25 mouse cellular contexts compared by ENCODE assay signal in genomic region chr6:24648403-24648802, GRCm38 (mm10). TPM values are rescaled to one million over a fixed set of nuclear protein-coding genes. Genes with fewer than 3 reads are reported as not detected.
"Had no signal": no experiment of that assay in that cellular context is flagged by ENCODE, and none has a peak within 500 bp of the region (broad histone marks: within the 10 kb centered on the region; RNA-seq: fewer than 3 reads in every experiment).

No protein-coding gene starts in this region.

- H3K36me3 ChIP-seq: neural tube, embryonic 13.5 days; neural tube, embryonic 15.5 days had no signal

- H3K9me3 ChIP-seq: lung, embryonic 15.5 days; megakaryocyte, embryonic 14.5 days; midbrain, embryonic 10.5 days; midbrain, embryonic 12.5 days; neural tube, embryonic 13.5 days; neural tube, embryonic 15.5 days; stomach, embryonic 15.5 days had no signal

- H3K4me3 ChIP-seq: lung, embryonic 15.5 days; megakaryocyte, embryonic 14.5 days; midbrain, embryonic 10.5 days; midbrain, embryonic 12.5 days; myocyte; neural tube, embryonic 13.5 days; neural tube, embryonic 15.5 days; stomach, embryonic 15.5 days had no signal

- DNase-seq: lung, adult 2 months; lung, postnatal 14 days; lung, postnatal 36 days; midbrain, embryonic 14.5 days; right cerebral cortex, postnatal 14 days; thymus, adult 2 months; thymus, postnatal 25 days; thymus, postnatal 4 days had no signal

- H3K27me3 ChIP-seq: lung, embryonic 15.5 days; megakaryocyte, embryonic 14.5 days; midbrain, embryonic 12.5 days; neural tube, embryonic 13.5 days; neural tube, embryonic 15.5 days; stomach, embryonic 15.5 days had no signal

- H3K4me2 ChIP-seq: lung, embryonic 15.5 days; midbrain, embryonic 12.5 days; neural tube, embryonic 13.5 days; neural tube, embryonic 15.5 days; stomach, embryonic 15.5 days had no signal

- H3K9ac ChIP-seq: lung, embryonic 15.5 days; midbrain, embryonic 12.5 days; neural tube, embryonic 13.5 days; neural tube, embryonic 15.5 days; stomach, embryonic 15.5 days had no signal

- H3K27ac ChIP-seq: lung, embryonic 15.5 days; macrophage; midbrain, embryonic 10.5 days; midbrain, embryonic 12.5 days; neural tube, embryonic 13.5 days; neural tube, embryonic 15.5 days; stomach, embryonic 15.5 days; stomach, postnatal 0 days had no signal

- H3K4me1 ChIP-seq: lung, embryonic 15.5 days; midbrain, embryonic 10.5 days; stomach, embryonic 15.5 days had no signal

- ATAC-seq: lung, postnatal 0 days; midbrain, embryonic 16.5 days had no signal

RNA-seq across cellular contexts. Expression of gene Lmod2, which starts 50.8 kb away (rescaled TPM):
- total RNA-seq: megakaryocyte progenitor cell, adult 5-6 weeks had no signal
- polyA plus RNA-seq: liver, adult 2 months; macrophage; midbrain, embryonic 12.5 days; midbrain, embryonic 14.5 days; midbrain, embryonic 16.5 days; spleen, adult 2 months; stomach, postnatal 0 days; testis, adult 2 months; urinary bladder, adult 2 months had no signal
